Mouse (Mus musculus): ENCODE data around the gene Hnrnpl. TPM values are rescaled to one million over a fixed set of nuclear protein-coding genes. Genes with fewer than 3 reads are reported as not detected.
A peak's percentile ranks its signal among the peaks of the same experiment; 100 is the strongest.

The Hnrnpl gene
- polyA plus RNA-seq, 1 experiment, result 244 TPM

GRCm38 (mm10) chr7:28817524-28817923 is 9.2 kb downstream of the Hnrnpl start:
- TF ChIP-seq POLR2A (IDR thresholded peaks at IDR 0.05; ENCODE audit: borderline replicate concordance, extremely low read depth, low read depth, low read length), result no peak; the same call in 1 of the 2 replicates
- no peak for TF ChIP-seq CTCF (IDR thresholded peaks at IDR 0.05; ENCODE audit: insufficient read depth, low read length)
- peaks cover 23% of the 10 kb centered on the region for H3K4me1 ChIP-seq (ENCODE audit: control insufficient read depth, insufficient read depth, low read length)

GRCm38 (mm10) chr7:28817957-28818356 is 9.6 kb downstream of the Hnrnpl start:
- WGBS, result 73% methylated on average over 4 of the region's 4 CpGs
- DNase-seq, result no peak
- peaks cover 19% of the 10 kb centered on the region for H3K4me1 ChIP-seq (ENCODE audit: control insufficient read depth, insufficient read depth, low read length)

More at GRCm38 (mm10) chr7:28817524-28817923, 9.2 kb downstream of the Hnrnpl start:
- WGBS, result 75% methylated on average over 6 of the region's 6 CpGs
- DNase-seq, result no peak
- H3K4me3 ChIP-seq (replicated peaks; ENCODE audit: extremely low read depth, low read depth, low read length), result no peak overlapping the region

GRCm38 (mm10) chr7:28818436-28818835 is 10.1 kb downstream of the Hnrnpl start:
- TF ChIP-seq CTCF (IDR thresholded peaks at IDR 0.05; ENCODE audit: insufficient read depth, low read length) (no peak), POLR2A (IDR thresholded peaks at IDR 0.05; ENCODE audit: borderline replicate concordance, extremely low read depth, low read depth, low read length) (no peak)
- DNase-seq, result no peak
- peaks cover 17% of the 10 kb centered on the region for H3K4me1 ChIP-seq (ENCODE audit: control insufficient read depth, insufficient read depth, low read length)
- H3K4me3 ChIP-seq (replicated peaks; ENCODE audit: extremely low read depth, low read depth, low read length), result no peak overlapping the region
- WGBS, result 79% methylated on average over 18 of the region's 18 CpGs

More at GRCm38 (mm10) chr7:28817957-28818356, 9.6 kb downstream of the Hnrnpl start:
- TF ChIP-seq CTCF (IDR thresholded peaks at IDR 0.05; ENCODE audit: insufficient read depth, low read length) (no peak), POLR2A (IDR thresholded peaks at IDR 0.05; ENCODE audit: borderline replicate concordance, extremely low read depth, low read depth, low read length) (no peak)
- H3K4me3 ChIP-seq (replicated peaks; ENCODE audit: extremely low read depth, low read depth, low read length), result no peak overlapping the region

- peaks cover 13% of the 10 kb centered on the region for H3K4me1 ChIP-seq (ENCODE audit: control insufficient read depth, insufficient read depth, low read length)
- no peak for TF ChIP-seq POLR2A (IDR thresholded peaks at IDR 0.05; ENCODE audit: borderline replicate concordance, extremely low read depth, low read depth, low read length)
- WGBS, result 82% methylated on average over 4 of the region's 4 CpGs
- H3K4me3 ChIP-seq (replicated peaks; ENCODE audit: extremely low read depth, low read depth, low read length), result no peak overlapping the region
- DNase-seq, result no peak
Observed at GRCm38 (mm10) chr7:28818861-28819452, 10.6 kb downstream of the Hnrnpl start.

GRCm38 (mm10) chr7:28819571-28819970 is 11.2 kb downstream of the Hnrnpl start:
- Histone ChIP-seq H3K4me3 (replicated peaks; ENCODE audit: extremely low read depth, low read depth, low read length) (no peak overlapping the region), H3K4me1 (ENCODE audit: control insufficient read depth, insufficient read depth, low read length) (peaks cover 13% of the 10 kb centered on the region)
- DNase-seq, result no peak
- WGBS, result 66% methylated on average over 4 of the region's 4 CpGs
- TF ChIP-seq POLR2A (IDR thresholded peaks at IDR 0.05; ENCODE audit: borderline replicate concordance, extremely low read depth, low read depth, low read length) (no peak), CTCF (IDR thresholded peaks at IDR 0.05; ENCODE audit: insufficient read depth, low read length) (no peak)

- TF ChIP-seq CTCF (IDR thresholded peaks at IDR 0.05; ENCODE audit: insufficient read depth, low read length) (no peak), POLR2A (IDR thresholded peaks at IDR 0.05; ENCODE audit: borderline replicate concordance, extremely low read depth, low read depth, low read length) (no peak)
- DNase-seq, result peak; percentile 55
- Histone ChIP-seq H3K4me3 (replicated peaks; ENCODE audit: extremely low read depth, low read depth, low read length) (no peak overlapping the region), H3K4me1 (ENCODE audit: control insufficient read depth, insufficient read depth, low read length) (peaks cover 11% of the 10 kb centered on the region)
- 38% methylated on average over 12 of the region's 12 CpGs for WGBS
Observed at GRCm38 (mm10) chr7:28820358-28821260, 12.3 kb downstream of the Hnrnpl start.

- no peak for TF ChIP-seq CTCF (IDR thresholded peaks at IDR 0.05; ENCODE audit: insufficient read depth, low read length)
- no peak for TF ChIP-seq POLR2A (IDR thresholded peaks at IDR 0.05; ENCODE audit: borderline replicate concordance, extremely low read depth, low read depth, low read length)
Observed at GRCm38 (mm10) chr7:28821261-28821831, 13.0 kb downstream of the Hnrnpl start.

GRCm38 (mm10) chr7:28822556-28822955 is 14.2 kb downstream of the Hnrnpl start:
- peaks cover 13% of the 10 kb centered on the region for H3K4me1 ChIP-seq (ENCODE audit: control insufficient read depth, insufficient read depth, low read length)
- WGBS, result 60% methylated on average over 1 of the region's 1 CpGs
- DNase-seq, result no peak
- no peak overlapping the region for H3K4me3 ChIP-seq (replicated peaks; ENCODE audit: extremely low read depth, low read depth, low read length)
- TF ChIP-seq CTCF (IDR thresholded peaks at IDR 0.05; ENCODE audit: insufficient read depth, low read length), result no peak
- no peak for TF ChIP-seq POLR2A (IDR thresholded peaks at IDR 0.05; ENCODE audit: borderline replicate concordance, extremely low read depth, low read depth, low read length)

More at GRCm38 (mm10) chr7:28821261-28821831, 13.0 kb downstream of the Hnrnpl start:
- H3K4me3 ChIP-seq (replicated peaks; ENCODE audit: extremely low read depth, low read depth, low read length), result no peak overlapping the region
- DNase-seq, result no peak
- 44% methylated on average over 10 of the region's 10 CpGs for WGBS
- peaks cover 13% of the 10 kb centered on the region for H3K4me1 ChIP-seq (ENCODE audit: control insufficient read depth, insufficient read depth, low read length)
